Mouse (Mus musculus): ENCODE results near the gene Olfr155. TPM values are rescaled to one million over a fixed set of nuclear protein-coding genes. Genes with fewer than 3 reads are reported as not detected.

Gene Olfr155
- polyA plus RNA-seq, 1 experiment from 2014 or later, result not detected

DNA sequence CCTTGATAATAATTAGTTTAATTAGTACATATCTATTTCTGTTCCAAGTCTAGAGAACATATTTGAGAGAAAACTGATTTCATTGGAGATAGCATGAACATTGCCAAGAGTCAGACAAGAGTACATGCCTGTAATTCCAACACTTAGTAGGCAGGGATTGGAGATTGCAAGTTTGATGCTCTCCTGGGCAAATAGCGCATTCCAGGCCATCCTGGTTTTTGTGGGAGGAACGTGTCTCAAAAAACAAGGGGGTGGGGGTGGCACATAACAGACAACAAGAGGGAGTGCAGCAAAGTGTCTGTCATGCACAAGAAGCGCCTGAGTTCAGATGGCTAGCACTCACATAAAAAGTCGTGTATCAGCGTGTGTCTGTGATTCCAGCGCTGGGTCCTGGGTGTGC is 28.2 kb downstream of the Olfr155 start:
- no peaks in the 10 kb centered on the region for H3K27me3 ChIP-seq (ENCODE audit: insufficient read depth, low read length)
- ATAC-seq (ENCODE audit: low FRiP score, low TSS enrichment), result no peak
- 78% methylated on average over 6 of the region's 6 CpGs for WGBS
- no peaks in the 10 kb centered on the region for H3K9me3 ChIP-seq (ENCODE audit: low read length)
- no peak overlapping the region for H3K9ac ChIP-seq (replicated peaks; ENCODE audit: low read length)
- H3K4me2 ChIP-seq (replicated peaks; ENCODE audit: low read depth, low read length), result no peak overlapping the region
- H3K27ac ChIP-seq (ENCODE audit: low read length), result no peak overlapping the region
- peaks cover 16% of the 10 kb centered on the region for H3K4me1 ChIP-seq (ENCODE audit: insufficient read depth, low read length)
- H3K36me3 ChIP-seq (ENCODE audit: insufficient read depth, low read length), result no peaks in the 10 kb centered on the region
- H3K4me3 ChIP-seq (ENCODE audit: low read length), result no peak overlapping the region

DNA sequence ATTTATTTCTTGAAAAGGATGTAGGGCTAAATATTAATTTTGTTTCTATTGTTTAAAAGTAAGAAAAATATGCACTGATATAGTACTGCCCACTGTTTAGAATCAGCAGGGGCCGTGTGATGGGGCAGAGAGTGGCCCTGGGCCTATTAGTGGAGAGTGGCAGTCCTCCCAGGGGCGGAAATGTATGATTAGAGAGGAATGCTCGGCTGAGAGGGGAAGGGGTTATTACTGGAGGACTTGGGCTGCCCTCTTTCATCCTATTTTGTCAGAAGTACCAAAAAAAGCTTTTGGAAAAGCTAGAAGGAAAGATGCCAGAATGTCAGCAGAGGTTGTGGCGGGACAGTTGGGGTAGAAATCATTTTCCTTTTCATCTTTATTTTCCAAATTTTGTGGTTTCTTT is 32.8 kb downstream of the Olfr155 start:
- Histone ChIP-seq H3K27ac (ENCODE audit: low read length) (peak overlapping the region; percentile 50; the same call in 1 of the 2 replicates), H3K9ac (replicated peaks; ENCODE audit: low read length) (no peak overlapping the region), H3K27me3 (ENCODE audit: insufficient read depth, low read length) (no peaks in the 10 kb centered on the region), H3K4me2 (replicated peaks; ENCODE audit: low read depth, low read length) (no peak overlapping the region), H3K4me3 (ENCODE audit: low read length) (no peak overlapping the region), H3K4me1 (ENCODE audit: insufficient read depth, low read length) (peaks cover 16% of the 10 kb centered on the region), H3K9me3 (ENCODE audit: low read length) (no peaks in the 10 kb centered on the region), H3K36me3 (ENCODE audit: insufficient read depth, low read length) (no peaks in the 10 kb centered on the region)
- ATAC-seq (ENCODE audit: low FRiP score, low TSS enrichment), result no peak
- WGBS, result 42% methylated on average over 4 of the region's 4 CpGs

DNA sequence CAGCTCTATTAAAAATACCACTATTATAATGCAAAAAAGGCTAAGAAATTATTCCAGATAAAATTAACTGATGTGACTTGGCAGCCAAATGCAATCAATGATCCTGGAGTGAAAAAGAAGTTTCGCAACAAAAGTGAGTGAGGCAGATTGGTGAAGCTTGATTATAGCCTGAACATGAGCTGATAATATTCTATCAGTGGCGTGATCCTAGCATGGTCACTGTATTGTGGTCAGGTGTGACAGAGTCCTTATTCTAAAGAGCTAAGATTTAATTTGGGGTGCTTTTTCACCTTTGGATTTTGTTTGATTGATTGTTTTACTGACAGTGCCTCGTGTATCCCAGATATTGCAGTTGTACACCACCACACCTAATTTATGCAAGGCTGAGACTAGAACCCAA is 39.9 kb downstream of the Olfr155 start:
- Histone ChIP-seq H3K27ac (ENCODE audit: low read length) (no peak overlapping the region), H3K9me3 (ENCODE audit: low read length) (no peaks in the 10 kb centered on the region), H3K4me2 (replicated peaks; ENCODE audit: low read depth, low read length) (no peak overlapping the region), H3K27me3 (ENCODE audit: insufficient read depth, low read length) (no peaks in the 10 kb centered on the region), H3K4me3 (ENCODE audit: low read length) (no peak overlapping the region), H3K36me3 (ENCODE audit: insufficient read depth, low read length) (0 out of 2 replicates have a peak, but pooled peaks cover 3% of the 10 kb centered on the region), H3K4me1 (ENCODE audit: insufficient read depth, low read length) (0 out of 2 replicates have a peak, but pooled peaks cover under 1% of the 10 kb centered on the region), H3K9ac (replicated peaks; ENCODE audit: low read length) (no peak overlapping the region)
- no peak for ATAC-seq (ENCODE audit: low FRiP score, low TSS enrichment)
- 78% methylated on average over 3 of the region's 3 CpGs for WGBS

DNA sequence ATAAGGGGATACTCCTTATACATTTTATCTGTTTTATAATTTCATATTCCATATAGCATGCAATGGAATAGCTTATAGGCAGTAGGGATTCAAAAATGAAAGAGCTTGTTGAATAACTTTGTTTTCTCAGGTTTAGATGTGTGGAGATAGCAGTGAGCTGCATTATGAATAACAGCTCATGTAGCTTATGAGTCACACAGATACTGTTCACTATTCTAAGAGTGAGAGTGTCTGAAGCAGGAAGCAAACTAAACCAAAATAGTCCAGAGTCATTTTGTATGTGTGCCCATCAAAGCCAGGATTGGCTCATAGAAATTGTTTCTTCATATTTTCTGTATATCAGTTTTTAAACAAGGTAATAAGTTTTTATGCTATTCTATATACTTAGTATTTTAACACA is 45.8 kb downstream of the Olfr155 start:
- Histone ChIP-seq H3K27me3 (ENCODE audit: insufficient read depth, low read length) (no peaks in the 10 kb centered on the region), H3K27ac (ENCODE audit: low read length) (no peak overlapping the region), H3K4me2 (replicated peaks; ENCODE audit: low read depth, low read length) (no peak overlapping the region), H3K4me3 (ENCODE audit: low read length) (no peak overlapping the region), H3K9me3 (ENCODE audit: low read length) (no peaks in the 10 kb centered on the region), H3K9ac (replicated peaks; ENCODE audit: low read length) (no peak overlapping the region), H3K4me1 (ENCODE audit: insufficient read depth, low read length) (0 out of 2 replicates have a peak, but pooled peaks cover 3% of the 10 kb centered on the region), H3K36me3 (ENCODE audit: insufficient read depth, low read length) (peaks cover 4% of the 10 kb centered on the region; the same call in 1 of the 2 replicates)
- ATAC-seq (ENCODE audit: low FRiP score, low TSS enrichment), result no peak

DNA sequence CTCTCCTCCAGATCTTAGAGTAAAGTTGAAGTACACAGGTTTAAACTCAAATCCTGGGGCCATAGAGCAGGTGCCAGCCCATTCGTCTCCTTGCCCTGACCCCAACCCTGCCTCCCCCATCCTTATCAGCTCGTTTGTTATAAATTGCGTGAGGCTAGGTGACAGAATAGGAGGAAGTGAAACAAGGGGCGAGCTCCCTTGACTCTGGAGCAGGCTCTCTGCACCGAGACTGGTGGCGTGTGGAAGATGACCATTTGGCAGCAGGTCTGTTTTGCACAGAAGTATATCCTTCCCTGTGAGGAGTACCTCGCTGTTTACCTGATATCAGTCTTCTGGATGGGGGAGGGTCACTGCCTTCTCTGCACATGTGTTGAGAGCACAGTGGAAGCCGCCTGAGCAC is 47.8 kb downstream of the Olfr155 start:
- H3K4me3 ChIP-seq (ENCODE audit: low read length), result no peak overlapping the region
- H3K27me3 ChIP-seq (ENCODE audit: insufficient read depth, low read length), result no peaks in the 10 kb centered on the region
- WGBS, result 41% methylated on average over 8 of the region's 8 CpGs
- H3K9ac ChIP-seq (replicated peaks; ENCODE audit: low read length), result no peak overlapping the region
- H3K27ac ChIP-seq (ENCODE audit: low read length), result no peak overlapping the region
- ATAC-seq (ENCODE audit: low FRiP score, low TSS enrichment), result no peak
- no peaks in the 10 kb centered on the region for H3K9me3 ChIP-seq (ENCODE audit: low read length)
- no peak overlapping the region for H3K4me2 ChIP-seq (replicated peaks; ENCODE audit: low read depth, low read length)
- 0 out of 2 replicates have a peak, but pooled peaks cover 3% of the 10 kb centered on the region for H3K4me1 ChIP-seq (ENCODE audit: insufficient read depth, low read length)
- peaks cover 7% of the 10 kb centered on the region; the same call in 1 of the 2 replicates for H3K36me3 ChIP-seq (ENCODE audit: insufficient read depth, low read length)

DNA sequence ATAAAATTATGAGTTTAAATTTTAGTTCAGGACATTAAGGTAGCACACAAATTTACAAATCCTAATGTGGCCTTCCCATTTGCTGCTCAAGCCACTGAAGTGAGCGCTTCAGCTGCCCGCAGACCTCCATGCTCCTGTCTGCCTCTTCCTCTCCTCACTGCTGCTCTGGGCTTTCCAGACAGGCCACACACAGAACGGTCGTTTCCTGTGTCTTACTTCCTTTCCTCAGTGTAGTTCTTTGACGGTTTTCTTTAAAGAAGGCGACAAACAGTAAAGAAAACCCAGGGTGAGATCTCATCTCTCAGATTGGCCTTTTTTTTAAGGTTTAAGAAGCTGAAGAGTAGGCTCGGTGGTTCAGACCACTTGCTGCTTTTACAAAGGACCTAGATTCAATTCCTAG is 52.3 kb downstream of the Olfr155 start:
- 0 out of 2 replicates have a peak, but pooled peaks cover 3% of the 10 kb centered on the region for H3K4me1 ChIP-seq (ENCODE audit: insufficient read depth, low read length)
- 63% methylated on average over 7 of the region's 7 CpGs for WGBS
- no peak overlapping the region for H3K4me3 ChIP-seq (ENCODE audit: low read length)
- H3K9ac ChIP-seq (replicated peaks; ENCODE audit: low read length), result no peak overlapping the region
- peaks cover 7% of the 10 kb centered on the region; the same call in 1 of the 2 replicates for H3K36me3 ChIP-seq (ENCODE audit: insufficient read depth, low read length)
- no peak for ATAC-seq (ENCODE audit: low FRiP score, low TSS enrichment)
- no peak overlapping the region for H3K4me2 ChIP-seq (replicated peaks; ENCODE audit: low read depth, low read length)
- H3K27me3 ChIP-seq (ENCODE audit: insufficient read depth, low read length), result no peaks in the 10 kb centered on the region
- H3K27ac ChIP-seq (ENCODE audit: low read length), result no peak overlapping the region
- H3K9me3 ChIP-seq (ENCODE audit: low read length), result no peaks in the 10 kb centered on the region

DNA sequence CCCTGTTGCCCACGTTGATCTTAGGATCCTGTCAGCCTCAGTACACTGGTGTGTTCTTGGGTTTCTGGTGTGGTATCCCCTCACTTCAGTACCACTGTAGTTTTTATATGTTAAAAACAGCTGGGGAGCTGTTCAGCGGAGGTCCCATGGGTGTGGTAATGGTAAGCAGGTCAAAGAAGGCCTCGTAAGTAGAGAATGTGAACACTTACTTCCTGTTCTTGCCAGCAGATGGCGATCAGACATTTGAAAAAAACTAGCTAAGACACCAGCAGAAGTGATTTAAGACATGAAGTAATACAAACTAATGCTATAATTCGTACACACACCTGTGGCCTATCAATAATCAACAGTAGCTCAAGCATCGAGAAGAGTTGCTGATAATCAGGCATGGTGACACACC is 55.1 kb downstream of the Olfr155 start:
- WGBS, result 21% methylated on average over 6 of the region's 6 CpGs
- no peak overlapping the region for H3K4me2 ChIP-seq (replicated peaks; ENCODE audit: low read depth, low read length)
- H3K9ac ChIP-seq (replicated peaks; ENCODE audit: low read length), result no peak overlapping the region

More for the DNA sequence above, 55.1 kb downstream of the Olfr155 start:
- no peaks in the 10 kb centered on the region for H3K4me1 ChIP-seq (ENCODE audit: insufficient read depth, low read length)
- H3K4me3 ChIP-seq (ENCODE audit: low read length), result no peak overlapping the region
- no peaks in the 10 kb centered on the region for H3K27me3 ChIP-seq (ENCODE audit: insufficient read depth, low read length)
- no peaks in the 10 kb centered on the region for H3K9me3 ChIP-seq (ENCODE audit: low read length)
- H3K36me3 ChIP-seq (ENCODE audit: insufficient read depth, low read length), result peaks cover 5% of the 10 kb centered on the region; the same call in 1 of the 2 replicates
- ATAC-seq (ENCODE audit: low FRiP score, low TSS enrichment), result no peak
- no peak overlapping the region for H3K27ac ChIP-seq (ENCODE audit: low read length)

Other genes with a start within 250 kb of the Olfr155 start
- 9.1 and 9.5 TPM in 2 replicates for gene Npr2, start 219.6 kb upstream of the Olfr155 start, polyA plus RNA-seq (2015; fragmentation: Nextera tagmentation; extraction: Ambion mirVana)
- gene Spag8, start 198.0 kb upstream of the Olfr155 start, polyA plus RNA-seq (2015; fragmentation: Nextera tagmentation; extraction: Ambion mirVana), result 1.4 TPM in 2 replicates
- gene Hint2, start 195.1 kb upstream of the Olfr155 start, polyA plus RNA-seq (2015; fragmentation: Nextera tagmentation; extraction: Ambion mirVana), result 125 and 134 TPM in 2 replicates
- gene Tmem8b, start 182.6 kb upstream of the Olfr155 start, polyA plus RNA-seq (2015; fragmentation: Nextera tagmentation; extraction: Ambion mirVana), result 2.8 and 4.7 TPM in 2 replicates
- gene Fam221b, start 182.4 kb upstream of the Olfr155 start, polyA plus RNA-seq (2015; fragmentation: Nextera tagmentation; extraction: Ambion mirVana), result 1.6 and 3.2 TPM in 2 replicates
- not detected in 2 replicates for gene Olfr70, start 150.8 kb upstream of the Olfr155 start, polyA plus RNA-seq (2015; fragmentation: Nextera tagmentation; extraction: Ambion mirVana)
- not detected in 2 replicates for gene Olfr71, start 141.3 kb upstream of the Olfr155 start, polyA plus RNA-seq (2015; fragmentation: Nextera tagmentation; extraction: Ambion mirVana)
- gene Hrct1, start 124.4 kb upstream of the Olfr155 start, polyA plus RNA-seq (2015; fragmentation: Nextera tagmentation; extraction: Ambion mirVana), result 1.1 and 1.3 TPM in 2 replicates
- gene Spaar, start 121.5 kb upstream of the Olfr155 start, polyA plus RNA-seq (2015; fragmentation: Nextera tagmentation; extraction: Ambion mirVana), result 0.17 and 0.20 TPM in 2 replicates
- not detected in 2 replicates for gene Olfr159, start 80.6 kb upstream of the Olfr155 start, polyA plus RNA-seq (2015; fragmentation: Nextera tagmentation; extraction: Ambion mirVana)
- gene Olfr156, start 27.7 kb upstream of the Olfr155 start, polyA plus RNA-seq (2015; fragmentation: Nextera tagmentation; extraction: Ambion mirVana), result not detected in 2 replicates
- not detected in 2 replicates for gene Olfr157, start 11.4 kb upstream of the Olfr155 start, polyA plus RNA-seq (2015; fragmentation: Nextera tagmentation; extraction: Ambion mirVana)
- gene Reck, start 24.0 kb downstream of the Olfr155 start, polyA plus RNA-seq (2015; fragmentation: Nextera tagmentation; extraction: Ambion mirVana), result 27.2 and 28.5 TPM in 2 replicates
- gene Glipr2, start 105.8 kb downstream of the Olfr155 start, polyA plus RNA-seq (2015; fragmentation: Nextera tagmentation; extraction: Ambion mirVana), result 82.1 and 86.3 TPM in 2 replicates
- not detected in 2 replicates for gene Ccin, start 131.9 kb downstream of the Olfr155 start, polyA plus RNA-seq (2015; fragmentation: Nextera tagmentation; extraction: Ambion mirVana)
- 225 and 232 TPM in 2 replicates for gene Clta, start 152.9 kb downstream of the Olfr155 start, polyA plus RNA-seq (2015; fragmentation: Nextera tagmentation; extraction: Ambion mirVana)
- gene Gne, start 232.6 kb downstream of the Olfr155 start, polyA plus RNA-seq (2015; fragmentation: Nextera tagmentation; extraction: Ambion mirVana), result 26.4 and 26.6 TPM in 2 replicates